Mouse (Mus musculus): Measurements from ENCODE around the gene Cdc37l1. TPM values are rescaled to one million over a fixed set of nuclear protein-coding genes. Genes with fewer than 3 reads are reported as not detected.

Cdc37l1 gene
- polyA plus RNA-seq, 1 experiment from 2014 or later, result 46.7 TPM

DNA sequence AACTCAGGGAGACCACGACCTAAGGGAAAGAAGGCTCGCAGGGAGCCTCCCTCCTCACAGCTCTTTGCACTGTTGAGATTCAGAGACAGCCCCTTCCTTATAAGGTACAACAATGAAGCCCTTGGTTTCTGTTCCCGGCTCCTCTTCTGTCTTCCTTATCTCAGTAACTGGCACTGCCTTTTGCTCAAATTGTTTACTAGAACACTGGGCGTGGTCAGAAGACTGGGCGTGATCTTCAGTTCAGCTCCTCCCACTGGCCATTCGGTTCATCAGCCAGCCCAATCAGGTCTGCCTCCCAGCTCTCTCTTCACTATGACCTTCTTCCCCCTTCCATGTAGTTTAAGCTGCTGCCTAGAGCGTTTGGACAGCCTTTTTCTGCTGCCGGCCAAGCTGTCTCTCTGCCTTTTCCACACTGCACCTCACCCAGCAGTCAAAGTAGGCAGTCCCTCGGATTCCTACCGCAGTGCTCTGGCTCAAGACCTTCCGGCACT, 76.9 kb downstream of the Cdc37l1 start:
- peak; percentile 36; the same call in 1 of the 2 replicates for ATAC-seq (ENCODE audit: low FRiP score)
- peaks cover 15% of the 10 kb centered on the region for H3K4me1 ChIP-seq
- H3K27ac ChIP-seq (replicated peaks), result no peak overlapping the region
- 11% methylated on average over 11 of the region's 11 CpGs for WGBS
- H3K4me3 ChIP-seq (replicated peaks), result peak overlapping the region; percentile 22
- H3K36me3 ChIP-seq, result no peaks in the 10 kb centered on the region
- H3K9me3 ChIP-seq (replicated peaks), result no peaks in the 10 kb centered on the region
- peak overlapping the region; percentile 41 for H3K4me2 ChIP-seq
- H3K9ac ChIP-seq (replicated peaks), result no peak overlapping the region
- no peaks in the 10 kb centered on the region for H3K27me3 ChIP-seq (replicated peaks)

DNA sequence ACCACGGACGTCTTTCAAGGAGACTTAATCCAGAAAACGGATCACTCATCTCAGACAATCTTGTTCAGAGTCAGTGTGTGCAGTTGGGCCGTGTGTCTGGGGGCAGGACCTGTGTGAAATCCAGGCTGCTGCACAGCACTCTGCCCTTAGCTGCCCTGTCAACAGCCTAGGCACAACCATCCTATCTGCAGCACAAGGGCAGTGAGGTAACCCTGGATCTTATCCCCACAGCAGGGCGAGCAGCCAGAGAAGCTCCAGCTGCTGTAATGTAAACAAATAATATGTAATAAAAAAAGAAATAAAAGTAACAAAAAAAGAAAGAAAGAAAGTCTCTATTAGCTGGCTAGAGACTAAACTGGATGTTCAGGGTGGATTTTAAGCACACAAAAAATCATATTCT, 79.0 kb downstream of the Cdc37l1 start:
- Histone ChIP-seq H3K4me3 (replicated peaks) (no peak overlapping the region), H3K27ac (replicated peaks) (no peak overlapping the region), H3K4me1 (peaks cover 12% of the 10 kb centered on the region), H3K36me3 (no peaks in the 10 kb centered on the region), H3K4me2 (no peak overlapping the region), H3K27me3 (replicated peaks) (no peaks in the 10 kb centered on the region), H3K9ac (replicated peaks) (no peak overlapping the region), H3K9me3 (replicated peaks) (no peaks in the 10 kb centered on the region)
- WGBS, result 84% methylated on average over 5 of the region's 5 CpGs
- ATAC-seq (ENCODE audit: low FRiP score), result no peak

DNA sequence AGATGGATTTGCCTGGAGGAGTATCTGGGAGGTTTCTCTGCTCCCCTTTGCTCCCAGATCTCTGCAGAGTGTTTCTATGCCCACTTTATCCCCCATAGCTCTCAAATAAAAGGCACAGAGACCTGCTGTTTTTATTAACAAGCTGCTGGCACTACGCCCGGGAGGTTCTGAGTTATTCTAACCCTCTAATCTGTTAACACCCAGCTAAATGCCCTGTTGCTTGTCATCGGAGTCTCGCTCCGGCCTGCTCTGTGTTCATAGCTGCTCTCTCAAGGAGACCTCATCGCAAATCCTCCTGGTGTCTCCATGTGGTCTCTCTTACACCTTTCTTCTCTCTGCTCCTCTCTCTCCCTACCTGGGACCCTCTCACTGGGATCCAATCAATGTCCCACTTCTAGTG, 84.7 kb downstream of the Cdc37l1 start:
- WGBS, result 53% methylated on average over 6 of the region's 6 CpGs
- Histone ChIP-seq H3K9ac (replicated peaks) (no peak overlapping the region), H3K27me3 (replicated peaks) (no peaks in the 10 kb centered on the region), H3K36me3 (no peaks in the 10 kb centered on the region), H3K4me2 (no peak overlapping the region), H3K4me3 (replicated peaks) (no peak overlapping the region), H3K27ac (replicated peaks) (no peak overlapping the region), H3K4me1 (peaks cover 10% of the 10 kb centered on the region; the same call in 1 of the 2 replicates), H3K9me3 (replicated peaks) (no peaks in the 10 kb centered on the region)
- no peak for ATAC-seq (ENCODE audit: low FRiP score)

Other genes with a start within 250 kb of the Cdc37l1 start
- 49.5 and 57.3 TPM in 2 replicates for gene Slc1a1, start 155.3 kb upstream of the Cdc37l1 start, polyA plus RNA-seq (2015; fragmentation: Nextera tagmentation; extraction: Ambion mirVana)
- 12.0 and 12.6 TPM in 2 replicates for gene Plpp6, start 26.4 kb upstream of the Cdc37l1 start, polyA plus RNA-seq (2015; fragmentation: Nextera tagmentation; extraction: Ambion mirVana)
- gene 4430402I18Rik, start 22.6 kb upstream of the Cdc37l1 start, polyA plus RNA-seq (2015; fragmentation: Nextera tagmentation; extraction: Ambion mirVana), result 0.78 and 0.96 TPM in 2 replicates
- 66.1 and 69.8 TPM in 2 replicates for gene Ak3, start 57.6 kb downstream of the Cdc37l1 start, polyA plus RNA-seq (2015; fragmentation: Nextera tagmentation; extraction: Ambion mirVana)
- gene Rcl1, start 111.0 kb downstream of the Cdc37l1 start, polyA plus RNA-seq (2015; fragmentation: Nextera tagmentation; extraction: Ambion mirVana), result 41.0 and 49.0 TPM in 2 replicates